Mouse (Mus musculus): ENCODE results near the gene Cnr2. TPM values are rescaled to one million over a fixed set of nuclear protein-coding genes. Genes with fewer than 3 reads are reported as not detected.
A peak's percentile ranks its signal among the peaks of the same experiment; 100 is the strongest.

Cnr2 gene
- polyA plus RNA-seq, 1 experiment from 2014 or later, result 0.53 TPM

GRCm38 (mm10) chr4:135919280-135919639, 24.1 kb downstream of the Cnr2 start:
- Histone ChIP-seq H3K4me3 (no peak overlapping the region), H3K27me3 (ENCODE audit: low read depth, poor library complexity, severe bottlenecking) (no peaks in the 10 kb centered on the region), H3K4me1 (peaks cover 10% of the 10 kb centered on the region), H3K27ac (no peak overlapping the region), H3K36me3 (peaks cover 12% of the 10 kb centered on the region), H3K9me3 (replicated peaks) (no peaks in the 10 kb centered on the region)
- DNase-seq (ENCODE audit: low spot score), result no peak
- 93% methylated on average over 3 of the region's 3 CpGs for whole genome bisulfite sequencing

- peak within 1 kb of the TSS; percentile 83 for H3K27ac ChIP-seq
- peaks cover 16% of the 10 kb centered on the region for H3K36me3 ChIP-seq
- H3K4me1 ChIP-seq, result peaks cover 10% of the 10 kb centered on the region
- H3K27me3 ChIP-seq (ENCODE audit: low read depth, poor library complexity, severe bottlenecking), result no peaks in the 10 kb centered on the region
- DNase-seq (ENCODE audit: low spot score), result peak; percentile 94
- no peaks in the 10 kb centered on the region for H3K9me3 ChIP-seq (replicated peaks)
- 2% methylated on average over 60 of the region's 60 CpGs for WGBS
- H3K4me3 ChIP-seq, result peak within 1 kb of the TSS; percentile 73
Measured at GRCm38 (mm10) chr4:135920304-135921241, 25.4 kb downstream of the Cnr2 start, which contains the start of gene Fuca1. TSS of gene Fuca1 (plus strand) at chr4:135920735.

GRCm38 (mm10) chr4:135921257-135922120, 26.3 kb downstream of the Cnr2 start:
- WGBS, result 10% methylated on average over 26 of the region's 26 CpGs
- Histone ChIP-seq H3K27me3 (ENCODE audit: low read depth, poor library complexity, severe bottlenecking) (no peaks in the 10 kb centered on the region), H3K4me3 (peak overlapping the region; percentile 73), H3K4me1 (peaks cover 10% of the 10 kb centered on the region), H3K27ac (peak overlapping the region; percentile 83), H3K9me3 (replicated peaks) (no peaks in the 10 kb centered on the region), H3K36me3 (peaks cover 24% of the 10 kb centered on the region)
- DNase-seq (ENCODE audit: low spot score), result peak; percentile 50

- Histone ChIP-seq H3K36me3 (peaks cover 27% of the 10 kb centered on the region), H3K4me3 (no peak overlapping the region), H3K27ac (no peak overlapping the region), H3K9me3 (replicated peaks) (no peaks in the 10 kb centered on the region), H3K4me1 (peaks cover 10% of the 10 kb centered on the region), H3K27me3 (ENCODE audit: low read depth, poor library complexity, severe bottlenecking) (no peaks in the 10 kb centered on the region)
- 91% methylated on average over 1 of the region's 1 CpGs for WGBS
- DNase-seq (ENCODE audit: low spot score), result no peak
Measured at GRCm38 (mm10) chr4:135922190-135922589, 27.0 kb downstream of the Cnr2 start.

GRCm38 (mm10) chr4:135924418-135924817, 29.2 kb downstream of the Cnr2 start:
- Histone ChIP-seq H3K4me1 (peaks cover 13% of the 10 kb centered on the region), H3K27me3 (ENCODE audit: low read depth, poor library complexity, severe bottlenecking) (no peaks in the 10 kb centered on the region), H3K4me3 (no peak overlapping the region), H3K36me3 (peaks cover 27% of the 10 kb centered on the region), H3K9me3 (replicated peaks) (no peaks in the 10 kb centered on the region), H3K27ac (no peak overlapping the region)
- 86% methylated on average over 2 of the region's 2 CpGs for WGBS
- no peak for DNase-seq (ENCODE audit: low spot score)

- DNase-seq (ENCODE audit: low spot score), result no peak
- Histone ChIP-seq H3K36me3 (peaks cover 29% of the 10 kb centered on the region), H3K4me1 (peaks cover 13% of the 10 kb centered on the region), H3K4me3 (no peak overlapping the region), H3K27ac (no peak overlapping the region), H3K9me3 (replicated peaks) (no peaks in the 10 kb centered on the region), H3K27me3 (ENCODE audit: low read depth, poor library complexity, severe bottlenecking) (no peaks in the 10 kb centered on the region)
- WGBS, result 93% methylated on average over 5 of the region's 5 CpGs
Measured at GRCm38 (mm10) chr4:135925341-135925740, 30.1 kb downstream of the Cnr2 start.

GRCm38 (mm10) chr4:135926195-135926808, 31.1 kb downstream of the Cnr2 start:
- H3K4me3 ChIP-seq, result no peak overlapping the region
- no peaks in the 10 kb centered on the region for H3K9me3 ChIP-seq (replicated peaks)
- peaks cover 12% of the 10 kb centered on the region for H3K4me1 ChIP-seq
- no peak overlapping the region for H3K27ac ChIP-seq
- H3K27me3 ChIP-seq (ENCODE audit: low read depth, poor library complexity, severe bottlenecking), result no peaks in the 10 kb centered on the region
- 86% methylated on average over 10 of the region's 10 CpGs for WGBS
- H3K36me3 ChIP-seq, result peaks cover 39% of the 10 kb centered on the region
- DNase-seq (ENCODE audit: low spot score), result no peak

- Histone ChIP-seq H3K9me3 (replicated peaks) (no peaks in the 10 kb centered on the region), H3K36me3 (peaks cover 41% of the 10 kb centered on the region), H3K4me3 (no peak overlapping the region), H3K27ac (no peak overlapping the region), H3K4me1 (peaks cover 6% of the 10 kb centered on the region), H3K27me3 (ENCODE audit: low read depth, poor library complexity, severe bottlenecking) (no peaks in the 10 kb centered on the region)
- no peak for DNase-seq (ENCODE audit: low spot score)
- WGBS, result 91% methylated on average over 3 of the region's 3 CpGs
Measured at GRCm38 (mm10) chr4:135926861-135927260, 31.7 kb downstream of the Cnr2 start.

GRCm38 (mm10) chr4:135928376-135928775, 33.2 kb downstream of the Cnr2 start:
- 88% methylated on average over 9 of the region's 9 CpGs for WGBS
- Histone ChIP-seq H3K27ac (no peak overlapping the region), H3K27me3 (ENCODE audit: low read depth, poor library complexity, severe bottlenecking) (no peaks in the 10 kb centered on the region), H3K4me1 (0 out of 2 replicates have a peak, but pooled peaks cover 3% of the 10 kb centered on the region), H3K9me3 (replicated peaks) (no peaks in the 10 kb centered on the region), H3K36me3 (peaks cover 45% of the 10 kb centered on the region), H3K4me3 (no peak overlapping the region)
- no peak for DNase-seq (ENCODE audit: low spot score)

GRCm38 (mm10) chr4:135929405-135929804, 34.2 kb downstream of the Cnr2 start:
- no peak overlapping the region for H3K27ac ChIP-seq
- 0 out of 2 replicates have a peak, but pooled peaks cover 3% of the 10 kb centered on the region for H3K4me1 ChIP-seq
- no peak for DNase-seq (ENCODE audit: low spot score)
- WGBS, result 93% methylated on average over 5 of the region's 5 CpGs
- H3K36me3 ChIP-seq, result peaks cover 45% of the 10 kb centered on the region
- no peak overlapping the region for H3K4me3 ChIP-seq
- no peaks in the 10 kb centered on the region for H3K27me3 ChIP-seq (ENCODE audit: low read depth, poor library complexity, severe bottlenecking)
- H3K9me3 ChIP-seq (replicated peaks), result no peaks in the 10 kb centered on the region

- Histone ChIP-seq H3K27me3 (ENCODE audit: low read depth, poor library complexity, severe bottlenecking) (no peaks in the 10 kb centered on the region), H3K9me3 (replicated peaks) (no peaks in the 10 kb centered on the region), H3K4me3 (no peak overlapping the region), H3K36me3 (peaks cover 45% of the 10 kb centered on the region), H3K4me1 (0 out of 2 replicates have a peak, but pooled peaks cover 3% of the 10 kb centered on the region), H3K27ac (no peak overlapping the region)
- 86% methylated on average over 9 of the region's 9 CpGs for WGBS
- no peak for DNase-seq (ENCODE audit: low spot score)
Measured at GRCm38 (mm10) chr4:135929828-135930227, 34.6 kb downstream of the Cnr2 start.

GRCm38 (mm10) chr4:135930239-135930638, 35.0 kb downstream of the Cnr2 start:
- DNase-seq (ENCODE audit: low spot score), result no peak
- H3K36me3 ChIP-seq, result peaks cover 47% of the 10 kb centered on the region
- H3K27me3 ChIP-seq (ENCODE audit: low read depth, poor library complexity, severe bottlenecking), result no peaks in the 10 kb centered on the region
- H3K4me3 ChIP-seq, result no peak overlapping the region
- no peak overlapping the region for H3K27ac ChIP-seq
- H3K4me1 ChIP-seq, result 0 out of 2 replicates have a peak, but pooled peaks cover 4% of the 10 kb centered on the region
- WGBS, result 93% methylated on average over 8 of the region's 8 CpGs
- no peaks in the 10 kb centered on the region for H3K9me3 ChIP-seq (replicated peaks)

Measured in limb, embryonic 10.5 days (tissue).